Mouse (Mus musculus): ENCODE data around the gene Catip. TPM values are rescaled to one million over a fixed set of nuclear protein-coding genes. Genes with fewer than 3 reads are reported as not detected.
"Not testable (repeated sequence)": the region's sequence is repeated elsewhere in the genome, so short reads cannot be mapped to it uniquely, and the experiment has no call there.

Gene Catip
- 0.15 and 0.45 TPM in 2 replicates for total RNA-seq (2021)
- long read RNA-seq, experiment 1, partial matches to known transcripts, result 0 of 1 reads
- long read RNA-seq, experiment 1, other reads (novel, unspliced or antisense), result 1 of 1 reads
- long read RNA-seq, experiment 2, result 0 reads

DNA sequence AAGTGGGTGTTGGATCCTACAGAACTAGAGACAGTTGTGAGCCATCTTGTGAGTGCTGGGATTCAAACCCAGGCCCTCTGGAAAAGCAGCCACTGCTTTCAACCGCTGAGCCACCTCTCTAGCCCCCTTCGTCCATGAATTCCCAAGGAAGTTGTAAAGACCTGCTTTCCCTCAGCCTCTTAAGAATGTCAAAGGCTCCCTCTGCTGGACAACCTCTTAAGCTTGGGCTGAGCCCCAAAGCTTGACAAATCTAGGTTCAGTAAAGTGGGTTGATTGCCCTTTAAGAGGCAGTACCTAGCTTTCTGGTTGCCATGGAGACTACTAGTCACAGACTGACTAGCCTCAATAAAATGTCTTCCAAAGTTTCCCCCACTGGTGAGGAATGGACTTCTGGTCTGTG, at the start of gene Catip:
TSS of gene Catip (plus strand) at position 297 of the 400 bp plus-strand sequence.
- DNase-seq, result peak; percentile 84

DNA sequence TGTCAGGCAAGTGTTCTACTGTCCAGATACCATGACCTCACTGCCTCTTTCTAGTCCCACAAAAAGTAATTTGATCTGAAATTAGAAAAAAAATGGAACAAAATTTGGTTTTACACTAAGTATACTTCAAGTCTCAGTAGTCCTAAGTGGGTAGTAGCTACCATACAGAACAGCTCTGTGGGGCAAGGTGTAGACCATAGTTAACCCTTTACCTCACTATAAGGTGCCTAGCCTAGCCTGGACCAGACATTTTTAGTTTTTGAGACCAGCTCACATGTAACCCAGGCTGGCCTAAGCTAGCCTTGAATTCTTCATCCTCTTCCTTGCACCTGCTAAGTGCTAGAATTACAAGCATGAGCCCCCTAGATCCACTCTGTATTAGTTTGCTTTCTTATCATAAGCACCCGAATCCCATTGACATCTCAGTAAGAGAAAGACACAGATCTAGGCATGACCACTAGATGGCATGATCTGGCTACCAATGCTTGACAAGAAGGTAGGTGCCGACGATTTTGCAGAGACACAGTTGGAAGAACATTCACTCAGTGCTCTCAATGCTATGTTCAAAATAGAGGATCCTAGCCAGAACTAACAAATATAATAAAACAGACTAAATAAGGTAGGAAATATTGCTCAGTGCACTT, 48.7 kb upstream of the Catip start:
- peak; percentile 79 for DNase-seq

DNA sequence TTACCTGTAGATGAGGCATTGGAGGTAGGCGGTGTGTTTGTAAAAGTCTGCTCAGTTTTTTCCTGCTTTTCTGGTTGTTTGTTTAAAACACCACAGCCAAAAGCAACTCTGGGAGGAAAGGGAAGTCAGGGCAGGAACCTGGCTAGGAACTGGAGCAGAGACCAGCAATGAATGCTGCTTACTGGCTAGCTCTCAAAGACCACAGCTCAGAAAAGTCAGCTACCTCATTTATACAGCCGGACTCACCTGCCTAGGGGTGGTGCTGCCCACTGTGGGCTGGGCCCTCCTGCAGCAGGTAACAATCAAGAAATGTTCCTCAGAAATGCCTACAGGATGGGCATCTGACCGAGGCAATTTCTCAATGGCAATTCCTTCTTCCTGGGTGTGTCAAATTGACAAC, 47.1 kb upstream of the Catip start:
- DNase-seq, result no peak

DNA sequence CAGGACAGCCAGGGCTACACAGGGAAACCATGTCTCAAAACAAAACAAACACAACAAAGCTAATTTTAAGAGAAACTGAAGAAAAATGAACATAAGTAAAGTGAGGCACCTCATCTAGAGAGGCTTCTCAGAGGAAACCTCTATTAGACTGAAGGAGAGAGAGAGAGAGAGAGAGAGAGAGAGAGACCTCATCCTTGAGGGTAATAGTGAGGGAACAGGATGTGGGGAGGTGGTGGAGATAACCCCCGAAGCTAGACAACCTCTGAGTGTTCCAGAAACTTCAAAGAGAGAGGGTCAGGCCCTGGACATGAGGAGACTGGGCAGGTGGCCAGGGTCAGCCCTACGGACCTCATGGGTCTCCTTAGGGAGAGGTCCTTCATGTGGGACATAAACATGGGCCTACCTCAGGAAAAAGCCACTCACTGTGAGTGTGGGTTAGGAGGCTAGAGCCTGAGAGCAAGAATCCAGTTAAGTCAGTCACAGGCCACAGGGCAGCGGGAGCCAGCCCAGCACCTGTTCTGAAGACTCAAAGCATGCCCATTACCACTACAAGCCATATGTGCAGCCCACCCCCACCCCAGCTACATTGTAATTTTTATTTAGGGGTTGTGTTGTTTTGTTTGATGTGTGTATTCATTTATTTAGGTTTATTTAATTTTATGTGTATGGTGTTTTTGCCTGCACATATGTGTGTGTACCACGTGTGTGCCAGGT, 45.6 kb upstream of the Catip start:
- DNase-seq, result no peak

DNA sequence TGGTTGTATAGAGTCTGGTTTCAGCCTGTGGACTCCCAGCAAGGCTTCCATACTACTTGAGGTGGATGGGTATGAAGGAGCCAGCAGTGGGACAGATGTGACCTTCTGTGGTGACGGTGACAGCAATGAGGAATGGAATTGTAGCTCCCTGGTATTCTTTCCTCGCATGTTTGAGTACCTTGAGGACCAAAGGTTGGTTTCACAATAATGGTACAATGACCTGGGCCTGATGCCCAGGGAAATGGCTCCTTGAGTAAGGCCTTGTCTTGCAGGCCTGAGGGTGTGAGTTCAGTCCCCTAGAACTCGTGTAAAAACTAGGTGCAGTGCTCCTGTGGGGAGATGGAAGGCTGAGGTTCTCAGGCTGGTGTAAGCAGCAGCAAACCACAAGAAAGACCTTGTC, 43.2 kb upstream of the Catip start:
- DNase-seq, result peak; percentile 22

DNA sequence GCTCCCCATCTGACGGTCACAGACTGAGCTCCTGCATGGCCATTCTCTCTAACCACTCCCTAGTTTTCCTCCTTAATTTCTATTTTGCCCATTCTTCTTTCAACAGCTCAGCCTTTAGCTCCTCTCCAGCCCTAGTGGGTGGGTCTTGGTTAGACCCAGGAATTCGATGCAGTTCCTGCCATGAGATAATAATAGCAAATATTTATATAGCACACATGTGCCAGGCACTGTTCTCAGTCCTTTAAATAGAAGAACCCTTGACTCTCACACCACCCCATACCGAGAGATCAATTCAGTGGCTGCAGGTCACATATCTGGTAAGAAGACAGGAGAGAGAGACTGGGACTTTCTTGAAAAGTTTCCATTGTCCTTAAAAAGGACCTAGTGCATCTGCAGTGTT, 40.5 kb upstream of the Catip start:
- no peak for DNase-seq

DNA sequence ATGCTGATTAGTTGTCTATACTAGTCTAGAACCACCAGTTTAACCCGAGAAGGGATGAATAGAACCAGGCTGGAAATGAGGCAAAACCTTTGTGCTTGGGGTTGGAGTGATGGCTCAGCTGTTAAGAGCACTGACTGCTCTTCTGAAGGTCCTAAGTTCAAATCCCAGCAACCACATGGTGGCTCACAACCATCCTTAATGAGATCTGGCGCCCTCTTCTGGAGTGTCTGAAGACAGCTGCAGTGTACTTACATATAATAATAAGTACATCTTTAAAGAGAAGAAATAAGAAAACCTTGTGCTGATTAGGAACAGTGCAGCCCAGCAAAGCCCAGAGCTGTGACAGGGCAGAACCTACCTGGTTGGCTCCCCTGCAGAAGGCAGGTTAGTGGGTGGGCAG, 35.0 kb upstream of the Catip start:
- DNase-seq, result not testable (repeated sequence)

DNA sequence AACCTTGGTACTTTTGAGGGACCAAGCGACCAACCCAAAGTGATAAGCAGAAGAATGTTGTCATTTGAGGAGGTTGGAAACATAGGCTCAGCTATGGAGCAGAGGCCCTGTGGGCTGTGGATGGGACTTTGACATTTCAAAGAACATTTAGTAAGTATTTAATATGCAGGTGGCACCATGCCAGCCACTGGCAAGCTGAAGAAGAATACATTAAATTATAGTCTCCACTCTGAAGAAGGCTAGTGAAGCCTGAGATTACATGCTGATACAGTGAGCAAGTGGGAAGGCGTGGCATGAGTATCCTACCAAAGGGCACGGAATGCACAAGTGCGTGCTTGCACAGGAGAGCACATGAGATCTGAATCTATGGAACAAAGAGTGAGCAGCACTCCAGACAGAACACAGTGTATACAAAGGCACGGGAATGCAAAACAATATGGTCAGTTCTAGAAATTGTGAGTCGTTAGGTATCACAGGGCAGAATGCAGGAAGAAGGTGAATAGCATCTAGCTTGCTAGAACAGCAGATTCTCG, 31.9 kb upstream of the Catip start:
- no peak for DNase-seq

DNA sequence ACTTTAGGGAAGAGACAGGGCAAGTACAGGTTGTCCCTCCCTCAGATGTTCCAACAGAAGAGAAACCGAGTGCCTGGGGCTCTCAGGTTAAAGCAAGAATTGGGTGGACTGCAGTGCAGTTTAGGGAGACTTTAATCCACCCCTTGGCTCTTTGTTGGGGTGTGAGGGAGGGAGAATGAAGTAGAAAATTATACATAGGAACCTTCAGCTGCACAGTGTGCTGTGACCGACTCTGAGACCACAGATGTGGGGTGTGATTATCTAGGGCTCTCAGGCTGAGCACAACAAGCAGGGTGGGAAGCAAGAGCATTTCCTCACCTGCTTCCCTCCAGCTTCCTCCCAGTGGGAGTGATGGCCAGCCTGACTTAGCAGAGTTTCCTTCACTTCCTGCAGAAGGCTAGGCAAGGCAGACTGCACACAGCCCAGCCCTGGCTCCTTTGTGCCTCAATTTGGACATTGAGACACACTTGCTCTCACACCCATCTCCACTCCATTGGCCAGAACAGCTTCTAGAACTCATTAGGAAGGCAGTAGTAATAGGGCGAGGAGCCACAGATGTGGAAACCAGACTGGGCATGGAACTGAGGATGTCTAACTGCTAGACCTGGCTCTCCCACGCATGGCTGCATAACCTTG, 30.7 kb upstream of the Catip start:
- DNase-seq, result peak; percentile 60

DNA sequence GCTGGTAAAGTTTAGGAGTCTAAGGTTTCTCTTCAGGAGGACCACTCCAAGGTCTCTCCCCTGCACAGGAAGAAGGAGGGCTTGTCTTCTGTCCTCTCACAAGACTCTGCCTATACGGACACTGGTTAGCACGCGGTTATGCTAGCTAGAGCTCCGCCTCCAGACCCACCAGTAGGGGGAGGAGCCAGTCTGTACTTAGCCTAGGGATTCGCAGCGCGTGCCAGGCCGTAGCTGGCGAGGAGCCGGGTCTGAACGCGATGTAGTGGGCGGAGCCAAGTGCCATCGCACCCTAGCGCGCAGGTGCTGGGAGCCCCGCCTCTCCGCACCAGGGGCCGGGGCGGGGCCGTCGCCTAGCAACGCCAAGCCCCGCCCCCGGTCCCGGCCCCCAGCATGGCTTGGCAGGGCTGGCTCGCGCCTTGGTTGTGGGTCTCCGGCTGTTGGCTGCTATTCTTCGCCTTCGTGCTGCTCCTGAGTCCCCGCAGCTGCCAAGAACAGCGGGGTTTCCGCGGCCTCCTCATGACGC, 29.6 kb upstream of the Catip start:
- peak; percentile 97 for DNase-seq

DNA sequence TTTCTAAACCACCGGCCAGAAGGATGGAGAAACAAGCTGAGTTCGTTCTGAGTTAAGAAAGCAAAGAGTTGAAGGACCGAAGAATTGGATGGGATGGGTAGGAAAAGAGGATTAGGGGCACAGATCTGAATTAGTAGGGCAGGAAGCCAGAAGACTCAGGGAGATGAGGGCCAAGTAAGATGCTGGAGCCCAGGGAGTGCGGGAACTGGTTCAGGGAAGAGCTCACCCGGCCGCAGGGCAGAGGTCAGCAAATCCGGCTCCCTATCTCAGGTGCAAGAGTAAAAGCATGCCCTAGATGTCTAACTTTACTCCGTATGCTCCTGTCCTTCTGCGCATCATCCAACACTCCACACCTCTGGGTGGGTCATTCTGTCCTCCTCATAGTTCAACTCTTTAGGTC, 29.0 kb upstream of the Catip start:
- peak; percentile 12 for DNase-seq

DNA sequence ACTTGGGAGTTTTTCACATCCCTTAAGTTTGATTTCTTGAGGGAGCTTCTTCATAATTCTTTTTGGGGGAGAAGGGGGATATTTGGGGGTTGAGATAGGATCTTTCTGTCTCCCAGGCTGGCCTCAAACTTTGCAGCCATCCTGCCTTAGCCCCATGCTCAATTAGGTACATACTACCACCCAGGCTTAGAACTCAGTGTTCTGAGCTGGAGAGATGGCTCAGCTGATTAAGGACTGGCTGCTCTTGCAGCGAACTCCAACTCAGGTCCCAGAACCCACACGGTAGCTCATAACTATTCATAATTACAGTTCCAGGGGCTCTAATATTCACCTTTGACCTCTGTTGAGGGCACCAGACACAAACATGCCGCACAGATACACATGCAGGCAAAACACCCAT, 27.3 kb upstream of the Catip start:
- DNase-seq, result no peak

DNA sequence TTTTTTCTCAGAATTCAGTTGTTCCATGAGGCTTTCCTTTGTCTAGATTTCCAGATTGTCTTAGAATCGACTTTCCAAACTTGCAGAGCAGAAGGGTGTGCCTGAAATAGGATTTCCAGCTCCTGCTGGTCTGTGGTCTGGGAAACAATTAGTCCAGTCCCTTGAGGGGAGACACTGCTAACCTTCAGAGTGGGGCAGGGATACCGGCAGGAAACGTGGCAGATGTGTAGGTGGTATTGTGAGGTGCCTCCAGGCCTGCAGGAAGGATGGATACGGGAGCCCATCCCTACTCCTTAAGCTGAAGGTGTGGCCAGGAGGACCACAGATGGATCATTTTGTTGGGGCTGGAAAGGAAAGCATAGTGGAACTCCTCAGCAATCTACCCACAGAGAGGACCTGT, 26.9 kb upstream of the Catip start:
- no peak for DNase-seq

DNA sequence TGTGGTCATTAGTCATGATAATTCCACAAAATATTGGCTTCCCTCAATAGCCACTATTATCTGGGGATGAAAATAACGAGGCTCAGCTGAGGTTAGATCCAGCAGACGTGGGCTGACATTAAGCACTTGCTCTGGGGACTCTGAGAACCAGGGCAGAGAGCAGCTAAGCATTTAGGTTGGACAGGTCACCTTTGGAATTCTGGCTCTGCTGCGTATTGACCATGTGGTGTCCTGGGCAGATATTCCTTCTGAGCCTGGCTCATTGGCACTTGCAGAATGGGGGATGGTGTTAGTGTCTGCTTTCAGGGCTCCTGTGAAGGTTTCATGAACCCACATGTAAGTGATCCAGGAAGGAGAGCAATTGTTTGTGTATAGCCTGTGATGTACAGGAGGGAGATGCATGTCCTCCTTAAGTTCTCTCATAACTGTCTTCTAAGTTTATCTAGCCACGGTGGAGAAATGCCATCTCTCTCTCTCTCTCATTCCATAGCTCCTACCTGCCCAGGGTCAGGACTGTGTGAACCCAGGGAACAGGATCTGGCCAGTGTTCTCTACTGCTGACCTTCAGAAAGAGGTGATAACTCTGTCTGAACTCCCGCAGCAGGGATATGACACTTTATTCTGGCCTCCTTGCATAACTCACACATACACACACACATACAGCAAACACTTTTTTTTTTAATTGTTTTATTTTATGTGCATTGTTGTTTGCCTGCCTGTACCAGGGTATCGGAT, 26.3 kb upstream of the Catip start:
- no peak for DNase-seq

DNA sequence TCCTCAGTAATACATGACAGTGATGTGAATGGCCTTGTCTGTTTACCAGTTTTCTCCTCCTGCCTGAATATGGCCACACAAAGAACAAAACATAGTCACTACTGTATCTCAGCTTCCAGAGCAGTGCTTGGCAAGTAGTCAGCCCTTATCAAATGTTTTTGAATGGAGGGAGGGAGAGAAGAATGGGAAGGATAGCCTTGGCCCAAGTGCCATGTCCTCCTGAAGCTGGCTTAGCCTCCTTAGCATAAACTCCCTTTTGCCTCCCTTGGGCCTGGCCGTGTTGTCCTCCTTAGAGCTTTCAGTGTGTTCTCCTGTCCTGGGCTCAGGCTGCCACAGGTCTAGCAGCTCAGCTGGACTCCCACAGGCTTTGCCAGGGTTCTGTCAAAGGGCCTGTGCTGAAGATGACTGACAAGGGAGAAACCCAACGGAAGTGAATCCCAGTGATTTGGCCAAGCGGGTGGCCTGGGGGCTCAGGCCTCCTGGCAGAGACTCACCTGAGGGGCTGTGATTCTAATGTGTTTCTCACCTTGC, 24.6 kb upstream of the Catip start:
- peak; percentile 43 for DNase-seq

DNA sequence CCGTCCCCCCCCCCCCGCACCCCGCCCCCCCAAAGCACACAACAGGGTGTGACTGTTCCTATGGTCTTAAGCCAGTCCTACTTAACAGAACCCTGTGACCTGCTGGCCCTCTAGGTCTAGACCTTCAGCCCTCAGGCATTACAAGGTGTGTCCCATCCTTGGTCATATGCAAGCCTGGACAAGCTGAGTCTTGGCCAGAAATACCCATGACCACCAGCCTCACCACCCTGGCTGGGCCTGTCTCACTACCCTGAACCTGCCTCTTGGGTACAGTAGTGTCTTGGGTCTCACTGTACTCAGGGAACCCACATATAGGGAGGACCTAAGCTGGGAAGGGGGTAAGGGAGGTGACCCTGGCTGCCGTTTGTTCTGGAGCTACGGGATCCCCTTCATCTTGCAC, 23.9 kb upstream of the Catip start:
- DNase-seq, result no peak

DNA sequence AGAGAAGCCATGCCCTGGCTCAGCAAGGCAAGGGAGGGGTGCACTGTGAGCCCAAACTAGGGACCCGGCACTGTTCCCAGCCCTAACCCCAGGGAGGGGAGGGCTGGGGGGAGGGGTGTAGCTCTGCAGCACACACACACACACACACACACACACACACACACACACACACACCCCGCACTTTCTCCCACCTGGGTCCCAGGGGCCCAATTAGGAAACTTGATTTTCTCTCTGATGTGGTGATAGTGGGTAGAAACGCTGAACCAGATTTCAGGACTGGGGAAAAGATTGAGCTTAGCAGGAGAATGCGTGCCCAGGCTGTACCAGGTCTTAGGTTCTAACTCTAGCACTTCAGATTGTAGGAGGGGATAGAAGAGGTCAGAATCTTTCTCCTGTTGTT, 23.3 kb upstream of the Catip start:
- DNase-seq, result no peak

DNA sequence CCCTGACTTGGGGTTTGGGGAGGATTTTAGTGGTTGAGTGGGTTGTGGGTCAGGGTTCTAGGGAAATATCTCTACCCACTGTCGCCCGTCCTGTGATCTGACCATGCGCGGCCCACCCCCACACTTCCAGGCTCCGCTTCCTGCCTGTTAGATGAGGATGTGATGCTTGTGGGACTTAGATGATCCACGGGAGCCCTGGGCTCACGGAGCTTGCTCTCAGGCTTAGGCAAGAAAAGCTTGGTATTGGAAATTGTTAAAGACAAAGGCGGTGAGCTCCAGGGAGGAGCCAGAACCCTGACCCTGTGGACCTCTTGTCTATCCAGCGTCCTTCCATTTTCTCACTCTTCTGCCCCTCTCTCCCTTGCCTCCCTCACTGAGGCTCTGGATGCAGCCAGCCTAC, 22.0 kb upstream of the Catip start:
- no peak for DNase-seq

DNA sequence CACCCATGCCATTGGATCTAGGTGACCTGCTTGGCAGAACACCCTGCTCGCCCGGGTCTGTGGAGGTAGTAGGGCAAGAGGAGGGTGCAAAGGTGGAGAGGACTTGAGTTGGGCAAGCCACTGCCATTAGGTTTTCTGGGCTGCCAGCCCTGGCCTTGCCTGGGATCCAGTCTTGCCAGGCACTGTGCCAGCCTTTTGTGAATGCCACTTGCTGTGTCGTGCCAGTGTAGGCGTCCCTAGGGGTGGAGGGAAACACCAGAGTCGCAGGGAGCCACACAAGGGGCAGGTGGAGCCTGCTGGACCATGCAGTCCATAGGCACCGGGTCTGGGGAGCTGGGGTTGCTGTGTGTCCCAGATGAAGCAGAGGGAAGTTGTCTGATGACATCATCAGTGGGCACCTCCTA, 21.5 kb upstream of the Catip start:
- peak; percentile 92 for DNase-seq

DNA sequence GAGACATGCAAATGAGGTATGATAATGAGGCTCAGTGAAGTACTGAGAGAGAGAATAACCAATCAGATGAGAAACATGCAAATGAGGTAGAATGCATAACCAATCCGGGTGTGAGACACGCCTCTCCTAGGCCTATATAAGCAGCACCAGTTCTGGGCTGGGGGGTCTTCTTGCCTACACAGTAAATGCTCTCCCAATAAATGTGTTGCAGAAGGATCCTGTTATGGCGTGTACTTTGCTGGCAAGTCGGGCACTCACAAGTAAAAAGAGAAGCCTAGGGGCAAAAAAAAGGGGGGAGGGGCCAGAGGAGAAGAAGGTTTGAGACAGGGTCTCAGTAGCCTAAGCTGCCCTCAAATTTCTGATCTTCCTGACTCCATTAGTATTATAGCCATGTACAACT, 20.9 kb upstream of the Catip start:
- not testable (repeated sequence) for DNase-seq

DNA sequence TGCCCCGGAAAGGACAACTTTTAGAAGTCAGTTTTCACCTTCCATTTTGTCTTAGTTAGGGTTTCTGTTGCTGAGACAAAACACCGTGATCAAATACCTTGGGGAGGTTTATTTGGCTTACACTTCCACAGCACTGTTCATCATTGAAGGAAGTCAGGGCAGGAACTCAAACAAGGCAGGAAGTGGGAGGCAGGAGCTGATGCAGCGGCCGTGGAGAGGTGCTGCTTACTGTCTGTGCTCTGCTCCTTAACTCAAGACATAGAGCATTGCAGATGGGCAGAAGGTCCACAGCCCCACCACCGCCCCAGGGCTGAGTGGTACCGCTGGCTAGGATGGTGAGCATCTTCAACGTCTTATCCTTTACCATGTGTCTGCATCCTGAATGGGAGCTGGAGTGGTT, 20.0 kb upstream of the Catip start:
- no peak for DNase-seq

DNA sequence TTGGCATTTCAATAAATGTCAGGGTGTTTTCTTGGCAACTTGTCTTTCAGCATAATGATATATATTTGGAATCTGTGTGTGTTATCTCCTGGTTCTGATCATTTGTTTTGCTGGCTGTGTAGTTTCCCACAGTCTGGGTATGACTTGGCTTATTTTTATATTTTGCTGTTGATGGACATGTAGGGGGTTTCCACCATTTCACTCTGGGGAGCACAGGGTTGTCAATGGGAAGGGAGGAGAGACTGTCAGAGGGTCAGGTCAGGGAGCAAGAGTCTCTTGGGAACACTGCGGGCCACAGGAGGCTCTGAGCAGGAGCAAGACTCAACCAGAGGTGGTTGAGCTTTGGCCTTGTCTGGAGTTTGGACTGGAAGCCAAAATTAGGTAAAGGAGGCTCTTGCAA, 19.6 kb upstream of the Catip start:
- DNase-seq, result no peak
